Mouse (Mus musculus) lung, adult 2 months (tissue): ENCODE data around the gene Hist2h3c1. TPM values are rescaled to one million over a fixed set of nuclear protein-coding genes. Genes with fewer than 3 reads are reported as not detected.
A peak's percentile ranks its signal among the peaks of the same experiment; 100 is the strongest.
"Not testable (repeated sequence)": the region's sequence is repeated elsewhere in the genome, so short reads cannot be mapped to it uniquely, and the experiment has no call there.

Experiments
- DNase-seq: peaks from one replicate; pipeline ENCODE4 v3.0.0; 2022
- H3K4me1 ChIP-seq: fragments of 200-500 bp; 2 replicates; pipeline ENCODE4 v1.6.1; 2011; ENCODE audit warnings: low read length; ENCODE audit not compliant: control insufficient read depth, insufficient read depth
- H3K4me3 ChIP-seq: fragments of 200-500 bp; replicated peaks from 2 replicates; pipeline ENCODE3; 2011; ENCODE audit warnings: low read depth, mild to moderate bottlenecking, control low read depth, low read length; ENCODE audit errors: extremely low read depth
- CTCF ChIP-seq: fragments of 200-500 bp; IDR thresholded peaks from 2 replicates; pipeline ENCODE4 v1.5.1; 2011; ENCODE audit warnings: mild to moderate bottlenecking, low read length, control low read depth; ENCODE audit not compliant: insufficient read depth
- POLR2A ChIP-seq: fragments of 200-500 bp; IDR thresholded peaks from 2 replicates; pipeline ENCODE4 v1.6.1; 2011; ENCODE audit warnings: low read depth, mild to moderate bottlenecking, control low read depth, low read length, borderline replicate concordance; ENCODE audit errors: extremely low read depth
- WGBS: fragments of 180-500 bp; shearing (Covaris S2); methylation state at CpG from one replicate; pipeline ENCODE4 v1.1.7; 2018; 5-methylcytosine and 5-hydroxymethylcytosine counted together
- polyA plus RNA-seq: library from polyadenylated mRNA; depleted of rRNA; stranded (reverse); fragments of >200 nt; gene quantifications from 2 replicates; pipeline ENCODE4 v1.2.3, GENCODE M21; 2012; rRNA removed

Gene Hist2h3c1
- polyA plus RNA-seq, 1 experiment = not detected

GRCm38 (mm10) chr3:96277800-96278624 is 31.5 kb downstream of the Hist2h3c1 start:
- under 1% methylated on average over 49 of the region's 49 CpGs for WGBS
- Histone ChIP-seq H3K4me3 (peak overlapping the region; percentile 80), H3K4me1 (peaks cover 4% of the 10 kb centered on the region; the same call in 1 of the 2 replicates)
- peak; percentile 83 for DNase-seq
- TF ChIP-seq CTCF (peak; percentile 90), POLR2A (peak; percentile 23; the same call in 1 of the 2 replicates)

DNA sequence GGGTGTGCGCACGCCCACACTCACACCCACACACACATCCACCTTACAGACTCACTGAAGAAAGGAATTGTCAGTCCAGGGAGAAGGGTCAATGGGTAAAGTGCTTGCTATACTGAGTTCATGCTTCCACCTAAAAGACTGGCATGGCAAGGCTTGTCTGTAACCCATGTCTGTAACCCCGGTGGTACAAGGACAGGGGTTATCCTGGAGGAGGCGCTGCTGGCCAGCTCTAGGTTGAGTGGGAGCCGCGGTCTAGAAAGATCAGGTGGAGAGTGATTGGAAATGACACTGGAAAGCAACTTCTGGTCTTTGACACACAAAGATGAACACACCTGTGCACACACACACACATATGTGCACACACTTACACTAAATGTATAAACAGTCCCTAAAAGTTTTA is 34.2 kb downstream of the Hist2h3c1 start:
- H3K4me3 ChIP-seq = no peak overlapping the region
- H3K4me1 ChIP-seq = peaks cover 4% of the 10 kb centered on the region; the same call in 1 of the 2 replicates
- WGBS = 60% methylated on average over 6 of the region's 6 CpGs
- TF ChIP-seq POLR2A (no peak), CTCF (no peak)
- DNase-seq = no peak

GRCm38 (mm10) chr3:96284457-96284856 is 38.0 kb downstream of the Hist2h3c1 start:
- Histone ChIP-seq H3K4me1 (no peaks in the 10 kb centered on the region), H3K4me3 (no peak overlapping the region)
- no peak for DNase-seq
- TF ChIP-seq CTCF = no peak
- TF ChIP-seq POLR2A = no peak
- WGBS = 11% methylated on average over 4 of the region's 4 CpGs

- not testable (repeated sequence) for H3K4me1 ChIP-seq, H3K4me3 ChIP-seq, DNase-seq
- TF ChIP-seq CTCF = peak; percentile 61
- 89% methylated on average over 11 of the region's 11 CpGs for WGBS
These were observed 40.8 kb downstream of the Hist2h3c1 start for GRCm38 (mm10) chr3:96287334-96287733.

- WGBS = 59% methylated on average over 3 of the region's 3 CpGs
- no peak for TF ChIP-seq POLR2A
- TF ChIP-seq CTCF = no peak
- Histone ChIP-seq H3K4me3 (no peak overlapping the region), H3K4me1 (no peaks in the 10 kb centered on the region)
- DNase-seq = no peak
These were observed 42.7 kb downstream of the Hist2h3c1 start for GRCm38 (mm10) chr3:96289201-96289600.

GRCm38 (mm10) chr3:96290727-96291126 is 44.2 kb downstream of the Hist2h3c1 start:
- DNase-seq, H3K4me1 ChIP-seq, H3K4me3 ChIP-seq: not testable (repeated sequence)
- 86% methylated on average over 3 of the region's 3 CpGs for WGBS

- H3K4me1 ChIP-seq = no peaks in the 10 kb centered on the region
- no peak overlapping the region for H3K4me3 ChIP-seq
- no peak for DNase-seq
- TF ChIP-seq CTCF = no peak
- TF ChIP-seq POLR2A = no peak
- 55% methylated on average over 6 of the region's 6 CpGs for WGBS
These were observed 46.2 kb downstream of the Hist2h3c1 start for GRCm38 (mm10) chr3:96292641-96293040.

GRCm38 (mm10) chr3:96293368-96293767 is 46.9 kb downstream of the Hist2h3c1 start:
- no peak overlapping the region for H3K4me3 ChIP-seq
- TF ChIP-seq CTCF (no peak), POLR2A (no peak)
- 49% methylated on average over 5 of the region's 5 CpGs for WGBS

GRCm38 (mm10) chr3:96293787-96294186 is 47.3 kb downstream of the Hist2h3c1 start, which contains the start of gene Fcgr1:
Gene Fcgr1, minus strand, starts transcription at chr3:96293969.
- Histone ChIP-seq H3K4me1 (no peaks in the 10 kb centered on the region), H3K4me3 (no peak within 1 kb of the TSS)
- DNase-seq = no peak
- WGBS = 62% methylated on average over 4 of the region's 4 CpGs
- TF ChIP-seq POLR2A (no peak), CTCF (no peak)

More at GRCm38 (mm10) chr3:96293368-96293767, 46.9 kb downstream of the Hist2h3c1 start:
- H3K4me1 ChIP-seq = no peaks in the 10 kb centered on the region
- no peak for DNase-seq

Other genes starting within 250 kb of the Hist2h3c1 start
- 3.6 and 4.7 TPM in 2 replicates for gene Vps45, start 188.2 kb upstream of the Hist2h3c1 start, polyA plus RNA-seq
- gene Otud7b, start 142.2 kb upstream of the Hist2h3c1 start, polyA plus RNA-seq = 25.6 and 38.7 TPM in 2 replicates
- gene Mtmr11, start 84.7 kb upstream of the Hist2h3c1 start, polyA plus RNA-seq = 8.0 and 10.5 TPM in 2 replicates
- gene Sf3b4, start 74.4 kb upstream of the Hist2h3c1 start, polyA plus RNA-seq = 66.2 and 71.6 TPM in 2 replicates
- gene Sv2a, start 65.5 kb upstream of the Hist2h3c1 start, polyA plus RNA-seq = 1.5 and 1.6 TPM in 2 replicates
- 61.3 and 70.4 TPM in 2 replicates for gene Bola1, start 27.0 kb upstream of the Hist2h3c1 start, polyA plus RNA-seq
- gene Hist2h2ab, start 26.8 kb upstream of the Hist2h3c1 start, polyA plus RNA-seq = 1.2 and 2.7 TPM in 2 replicates
- gene Hist2h2ac, start 25.8 kb upstream of the Hist2h3c1 start, polyA plus RNA-seq = 6.0 and 7.1 TPM in 2 replicates
- gene Hist2h2be, start 25.6 kb upstream of the Hist2h3c1 start, polyA plus RNA-seq = 4.2 and 6.2 TPM in 2 replicates
- 17.3 and 35.2 TPM in 2 replicates for gene Hist2h3c2, start 7.6 kb upstream of the Hist2h3c1 start, polyA plus RNA-seq
- 38.5 and 132 TPM in 2 replicates for gene Hist2h2aa2, start 6.4 kb upstream of the Hist2h3c1 start, polyA plus RNA-seq
- 203 and 266 TPM in 2 replicates for gene Hist2h2aa1, start 1.2 kb upstream of the Hist2h3c1 start, polyA plus RNA-seq
- 5.1 and 5.6 TPM in 2 replicates for gene Hist2h4, start 16.6 kb downstream of the Hist2h3c1 start, polyA plus RNA-seq
- 33.2 and 40.7 TPM in 2 replicates for gene Hist2h3b, start 22.0 kb downstream of the Hist2h3c1 start, polyA plus RNA-seq
- gene Hist2h2bb, start 23.1 kb downstream of the Hist2h3c1 start, polyA plus RNA-seq = 1.1 and 1.8 TPM in 2 replicates
- gene Fcgr1, start 47.3 kb downstream of the Hist2h3c1 start, polyA plus RNA-seq = 2.9 and 3.6 TPM in 2 replicates
- gene BC107364, start 205.6 kb downstream of the Hist2h3c1 start, polyA plus RNA-seq = not detected in 2 replicates